Mouse (Mus musculus): Measurements from ENCODE around the gene Gapdhs.

- TF ChIP-seq EP300 (optimal IDR thresholded peaks at IDR 0.05) = no peak
- TF ChIP-seq CTCF (IDR thresholded peaks at IDR 0.05; ENCODE audit: low read depth) = no peak
These were observed 33.6 kb upstream of the Gapdhs start for GRCm38 (mm10) chr7:30777081-30777579.

Data from stomach, postnatal 0 days (tissue).